Mouse (Mus musculus) T-helper 2 cell (primary cell): ENCODE data around the gene Pax3.

Experiments
- in situ Hi-C: fragments of 300-600 bp; cut with MboI, MseI; formaldehyde crosslinking; loops from one replicate; pipeline ENCODE4 v1.15.1; 2025; ENCODE audit warnings: high pct_unique_total_duplicates

Pax3 gene

GRCm38 (mm10) chr1:78172334-78172733 is 24.6 kb downstream of the Pax3 start:
- in situ Hi-C loops = no loop called here

- in situ Hi-C loops = no loop called here
These were observed 25.3 kb downstream of the Pax3 start for GRCm38 (mm10) chr1:78171671-78172070.

GRCm38 (mm10) chr1:78170771-78171170 is 26.2 kb downstream of the Pax3 start:
- in situ Hi-C loops = no loop called here

GRCm38 (mm10) chr1:78168796-78169195 is 28.1 kb downstream of the Pax3 start:
- in situ Hi-C loops = no loop called here

GRCm38 (mm10) chr1:78167577-78168286 is 29.2 kb downstream of the Pax3 start:
- in situ Hi-C loops = no loop called here

GRCm38 (mm10) chr1:78161745-78162144 is 35.2 kb downstream of the Pax3 start:
- in situ Hi-C loops = no loop called here

GRCm38 (mm10) chr1:78157930-78158329 is 39.0 kb downstream of the Pax3 start:
- in situ Hi-C loops = no loop called here

- in situ Hi-C loops = no loop called here
These were observed 41.1 kb downstream of the Pax3 start for GRCm38 (mm10) chr1:78155796-78156195.

GRCm38 (mm10) chr1:78148011-78148623 is 48.8 kb downstream of the Pax3 start:
- in situ Hi-C loops = no loop called here

GRCm38 (mm10) chr1:78143403-78143802 is 53.5 kb downstream of the Pax3 start:
- in situ Hi-C loops = no loop called here

- in situ Hi-C loops = no loop called here
These were observed 54.0 kb downstream of the Pax3 start for GRCm38 (mm10) chr1:78142912-78143311.

- in situ Hi-C loops = no loop called here
These were observed 55.0 kb downstream of the Pax3 start for GRCm38 (mm10) chr1:78141741-78142501.

- in situ Hi-C loops = no loop called here
These were observed 55.6 kb downstream of the Pax3 start for GRCm38 (mm10) chr1:78141314-78141713.

GRCm38 (mm10) chr1:78140505-78141303 is 56.2 kb downstream of the Pax3 start:
- in situ Hi-C loops = no loop called here

- in situ Hi-C loops = no loop called here
These were observed 57.6 kb downstream of the Pax3 start for GRCm38 (mm10) chr1:78139287-78139686.

- in situ Hi-C loops = no loop called here
These were observed 67.7 kb downstream of the Pax3 start for GRCm38 (mm10) chr1:78129267-78129666.

- in situ Hi-C loops = no loop called here
These were observed 76.9 kb downstream of the Pax3 start for GRCm38 (mm10) chr1:78119899-78120560.

GRCm38 (mm10) chr1:78116046-78116445 is 80.9 kb downstream of the Pax3 start:
- in situ Hi-C loops = no loop called here

GRCm38 (mm10) chr1:78110311-78110710 is 86.6 kb downstream of the Pax3 start:
- in situ Hi-C loops = no loop called here

GRCm38 (mm10) chr1:78103511-78103910 is 93.4 kb downstream of the Pax3 start:
- in situ Hi-C loops = no loop called here

GRCm38 (mm10) chr1:78093619-78094018 is 103.3 kb downstream of the Pax3 start:
- in situ Hi-C loops = no loop called here
